Mouse (Mus musculus) CH12F3 (cell line): Measurements from ENCODE around the gene Rps6kb1.

Experiments used
- in situ Hi-C: fragments of 300-500 bp; cut with MboI; formaldehyde crosslinking; loops from 2 replicates; pipeline ENCODE4 v1.14.3; 2020; ENCODE audit warnings: low sequenced_read_pairs

The Rps6kb1 gene

GRCm38 (mm10) chr11:86581943-86582542, 37.4 kb upstream of the Rps6kb1 start:
- in situ Hi-C loops = loop anchor here (5.0 kb wide), 1 partner anchor 55 kb away; no protein-coding TSS in a partner anchor

GRCm38 (mm10) chr11:86581250-86581753, 36.7 kb upstream of the Rps6kb1 start:
- in situ Hi-C loops = loop anchor here (5.0 kb wide), 1 partner anchor 56 kb away; no protein-coding TSS in a partner anchor

GRCm38 (mm10) chr11:86580319-86581113, 35.9 kb upstream of the Rps6kb1 start:
- in situ Hi-C loops = loop anchor here (5.0 kb wide), 1 partner anchor 57 kb away; no protein-coding TSS in a partner anchor

DNA sequence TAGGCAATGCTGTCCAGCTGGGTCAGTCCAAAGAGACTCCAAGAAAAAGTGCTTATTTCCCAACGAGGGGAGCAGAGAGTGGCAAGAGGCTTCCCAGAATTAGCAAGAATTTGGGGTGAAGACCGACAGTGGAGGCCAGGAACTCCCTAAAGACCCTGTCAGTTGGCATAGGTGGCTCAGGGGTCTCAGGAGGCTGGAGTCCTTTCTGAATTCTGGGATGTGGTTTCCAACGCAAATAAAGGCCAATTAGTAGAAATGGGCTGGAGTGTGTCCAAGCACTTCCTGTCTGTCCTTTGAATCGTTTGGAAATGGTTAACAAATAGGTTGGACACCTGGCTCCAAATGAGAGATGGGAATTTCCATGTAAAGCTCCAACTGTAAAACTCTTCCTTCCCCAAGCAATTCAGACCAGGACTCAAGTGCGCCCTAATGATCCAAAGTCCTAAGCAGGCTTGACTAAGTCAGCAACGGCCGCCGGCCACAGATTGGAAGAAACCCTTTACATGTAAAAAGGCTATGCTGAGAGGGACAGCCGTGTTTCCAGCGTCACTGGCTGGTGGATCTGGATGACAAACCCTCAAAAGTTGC, 35.2 kb upstream of the Rps6kb1 start:
- in situ Hi-C loops = loop anchor here (5.0 kb wide), 1 partner anchor 57 kb away; no protein-coding TSS in a partner anchor

GRCm38 (mm10) chr11:86578809-86579730, 34.5 kb upstream of the Rps6kb1 start:
- in situ Hi-C loops = no loop called here

DNA sequence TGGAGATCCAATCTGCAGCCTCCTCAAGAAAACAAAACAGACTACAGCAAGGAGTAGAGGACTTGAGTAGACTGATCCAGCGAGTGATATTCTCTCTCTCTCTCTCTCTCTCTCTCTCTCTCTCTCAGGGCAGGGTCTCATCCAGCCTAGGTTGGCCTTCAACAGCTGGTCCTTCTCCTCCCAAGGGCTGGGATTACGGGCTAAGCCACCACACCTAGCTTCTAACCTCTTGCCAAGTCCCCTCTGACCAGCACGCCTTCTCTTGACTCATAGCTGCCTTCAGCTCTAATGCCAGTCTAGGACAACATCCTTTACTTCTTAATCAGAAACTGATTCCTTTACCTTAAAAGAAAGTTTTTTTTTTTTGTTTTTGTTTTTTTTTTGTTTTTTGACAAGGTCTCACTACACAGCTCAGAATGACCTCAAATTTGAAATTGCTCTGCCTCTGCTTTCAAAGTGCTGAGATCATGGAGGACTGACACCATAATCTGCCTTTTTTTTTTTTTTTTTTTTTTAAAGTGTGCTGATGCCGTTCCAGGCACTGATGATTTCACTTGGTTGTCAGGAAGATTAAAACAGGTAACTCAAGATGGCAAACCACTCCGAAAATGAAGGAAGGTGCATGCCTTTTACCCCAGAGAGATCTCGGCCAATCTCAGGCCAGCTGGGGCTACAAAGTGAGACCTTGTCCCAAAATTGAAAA, 33.7 kb upstream of the Rps6kb1 start:
- in situ Hi-C loops = no loop called here

DNA sequence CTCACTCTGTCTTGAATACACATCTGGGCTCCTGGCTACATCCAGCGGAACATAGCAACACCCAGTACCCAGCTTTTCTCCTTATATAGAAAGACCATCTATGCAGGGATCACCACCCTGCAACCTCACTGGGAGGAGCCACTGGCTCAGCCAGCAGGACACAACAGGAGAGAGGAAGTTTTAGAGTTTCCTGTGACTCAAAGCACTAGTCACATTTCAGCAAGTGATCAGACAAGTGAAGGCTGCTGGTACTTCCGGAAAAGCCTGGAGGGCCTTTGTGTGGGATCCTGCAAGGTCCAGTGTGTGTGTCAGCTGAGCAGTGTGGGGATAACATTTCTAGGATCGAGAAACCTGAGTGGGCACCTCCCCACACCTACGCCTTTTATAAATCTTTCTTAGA, 32.6 kb upstream of the Rps6kb1 start:
- in situ Hi-C loops = no loop called here

DNA sequence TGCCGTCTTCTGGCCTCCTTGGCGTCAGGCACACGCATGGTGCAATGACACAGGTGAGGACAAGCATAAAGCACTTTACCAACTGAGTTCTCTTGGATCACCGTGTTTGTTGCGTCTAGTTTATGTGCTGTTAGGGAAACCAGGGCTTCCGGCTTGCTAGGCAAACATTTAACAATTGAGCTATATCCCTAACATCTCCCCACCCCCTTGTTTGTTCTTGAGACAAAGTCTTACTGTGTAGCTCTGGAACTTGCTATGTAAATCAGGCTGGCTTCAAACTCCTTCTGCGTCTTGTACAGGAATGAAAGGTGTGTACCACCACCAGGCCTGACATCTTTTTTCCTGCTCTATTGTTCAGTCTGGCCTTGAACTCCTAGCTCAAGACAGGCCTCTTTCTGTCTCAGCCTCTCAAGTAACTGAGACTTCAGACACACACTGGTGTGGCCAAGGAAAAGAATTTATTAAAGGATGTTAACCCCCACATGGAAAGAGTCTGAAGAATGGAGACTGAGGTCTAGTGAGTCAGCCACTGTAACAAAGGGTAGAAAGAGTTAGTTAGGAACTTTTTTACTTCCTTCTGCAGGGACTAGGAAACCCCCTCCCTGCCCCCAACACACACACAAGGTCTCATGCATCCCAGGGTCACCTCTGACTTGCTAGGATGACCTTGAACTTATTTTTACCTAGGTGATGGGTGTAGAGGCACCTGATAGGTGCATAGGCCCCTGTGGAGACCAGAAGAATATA, 31.2 kb upstream of the Rps6kb1 start:
- in situ Hi-C loops = no loop called here

DNA sequence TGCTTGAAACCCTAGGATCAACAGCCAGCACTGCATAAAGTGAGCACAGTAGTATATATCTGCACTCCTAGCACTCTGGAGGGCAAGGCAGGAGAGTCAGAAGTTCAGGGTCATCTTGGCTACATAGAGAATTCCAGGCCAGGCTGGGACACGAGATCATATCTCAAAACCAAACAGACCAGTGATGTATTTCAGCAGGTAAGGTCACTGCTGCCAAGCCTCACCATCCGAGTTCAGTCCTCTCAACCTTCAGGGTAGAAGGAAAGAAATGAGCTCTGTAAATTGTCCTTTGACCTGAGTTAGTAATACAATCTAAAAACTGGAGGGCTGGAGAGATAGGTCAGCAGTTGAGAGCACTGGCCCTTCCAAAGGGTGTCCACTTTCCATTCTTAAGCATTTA, 29.8 kb upstream of the Rps6kb1 start:
- in situ Hi-C loops = loop anchor here (25.0 kb wide), 1 partner anchor 438 kb away; no protein-coding TSS in a partner anchor

DNA sequence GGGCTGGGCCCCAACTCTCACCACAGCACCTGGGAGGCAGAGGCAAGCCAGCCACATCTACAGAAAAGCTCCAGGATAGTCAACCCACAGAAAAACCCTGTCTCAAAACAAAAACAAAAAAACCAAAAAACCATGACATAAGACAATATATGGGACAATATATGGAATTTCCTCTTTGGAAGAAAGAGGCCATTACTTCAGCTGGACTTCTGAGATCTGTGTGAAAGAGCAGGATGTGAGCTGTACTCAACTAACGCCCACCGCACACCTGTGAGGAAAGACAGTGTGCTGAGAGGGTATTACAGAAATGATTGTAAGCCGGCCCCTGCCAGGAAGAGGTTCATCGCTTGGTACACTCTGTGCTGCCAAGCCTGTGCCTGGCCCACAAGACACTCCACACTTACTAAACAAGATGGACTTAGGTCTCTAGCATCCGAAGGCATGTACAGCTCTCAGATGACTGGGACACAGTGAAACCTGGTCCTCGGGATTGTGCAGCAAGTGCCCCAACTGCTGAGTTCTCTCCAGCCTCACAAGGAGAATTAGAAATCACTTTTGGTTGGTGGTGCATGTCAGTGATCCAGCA, 29.1 kb upstream of the Rps6kb1 start:
- in situ Hi-C loops = loop anchor here (25.0 kb wide), 1 partner anchor 439 kb away; no protein-coding TSS in a partner anchor

DNA sequence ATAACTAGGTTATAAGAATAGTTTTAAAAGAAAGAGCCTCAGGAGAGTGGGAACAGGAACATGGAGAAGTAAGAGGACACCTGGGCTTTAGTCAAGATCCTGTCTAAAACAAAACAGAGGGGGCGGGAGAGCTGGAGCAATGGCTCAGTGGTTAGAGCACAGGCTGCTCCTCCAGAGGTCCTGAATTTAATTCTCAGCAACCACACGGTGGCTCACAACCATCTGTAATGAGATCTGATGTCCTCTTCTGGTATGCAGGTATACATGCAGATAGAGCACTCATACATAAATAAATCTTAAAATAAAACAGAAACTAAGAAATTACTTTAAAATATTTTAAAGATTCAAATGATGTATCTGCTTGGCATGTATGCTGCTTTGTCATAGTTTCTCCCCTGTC, 28.0 kb upstream of the Rps6kb1 start:
- in situ Hi-C loops = loop anchor here (25.0 kb wide), 1 partner anchor 440 kb away; no protein-coding TSS in a partner anchor

DNA sequence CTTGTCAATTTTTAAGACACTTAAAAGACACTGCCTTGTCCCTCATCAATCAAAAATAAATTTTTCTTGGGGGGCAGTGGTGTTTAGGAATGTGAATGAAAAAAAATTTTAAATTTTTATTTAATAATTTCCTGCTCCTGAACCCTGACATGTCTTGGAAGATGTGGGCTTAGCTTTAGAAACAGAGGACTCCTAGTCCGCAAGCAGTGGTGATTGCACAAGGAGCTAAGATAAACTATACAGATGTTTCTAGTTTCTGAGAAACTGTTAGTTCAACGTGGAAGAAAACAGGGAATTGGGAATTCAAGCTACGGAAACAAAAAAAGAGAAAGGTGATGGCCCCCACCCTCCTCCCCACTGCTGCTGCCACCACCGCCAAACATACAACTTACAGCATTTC, 27.3 kb upstream of the Rps6kb1 start:
- in situ Hi-C loops = loop anchor here (25.0 kb wide), 1 partner anchor 440 kb away; no protein-coding TSS in a partner anchor

DNA sequence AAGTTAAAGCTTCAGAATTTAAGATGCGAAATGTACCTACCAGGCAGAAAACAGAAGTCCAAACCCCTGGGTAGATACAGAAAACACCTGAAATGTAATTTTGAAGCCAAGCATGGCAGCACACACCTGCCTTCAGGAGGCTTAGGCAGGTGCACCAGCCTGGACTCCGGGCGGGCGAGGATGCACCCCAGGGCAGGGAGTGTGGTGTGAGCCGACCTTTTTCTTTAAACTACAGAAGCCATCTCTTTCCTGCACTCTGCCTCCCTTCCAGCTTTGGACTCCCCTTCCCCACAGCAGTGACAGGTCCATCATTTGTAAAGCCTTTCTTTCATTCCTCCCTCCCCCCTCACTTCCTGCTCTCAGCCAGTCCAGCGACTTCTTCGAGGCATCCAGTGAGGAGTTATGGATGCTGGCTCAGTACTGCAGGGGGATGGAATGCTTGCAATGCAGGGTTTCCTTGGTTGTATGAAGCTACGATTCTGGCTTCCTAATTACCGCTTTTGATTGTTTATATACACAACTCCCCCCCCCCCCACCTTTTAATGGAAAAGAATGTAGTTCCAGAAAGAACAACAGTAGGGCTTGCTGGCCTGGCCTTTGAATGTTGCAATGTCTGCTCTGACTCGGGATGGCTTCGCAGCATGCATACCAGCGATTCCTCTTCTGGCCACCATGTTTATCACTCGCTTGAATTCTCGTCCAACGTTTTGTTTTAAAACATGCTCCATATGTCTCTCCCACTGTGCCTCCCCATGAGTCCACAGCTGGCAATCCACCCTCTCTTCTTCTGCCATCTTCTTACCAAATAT, 26.6 kb upstream of the Rps6kb1 start:
- in situ Hi-C loops = loop anchor here (25.0 kb wide), 1 partner anchor 441 kb away; no protein-coding TSS in a partner anchor

DNA sequence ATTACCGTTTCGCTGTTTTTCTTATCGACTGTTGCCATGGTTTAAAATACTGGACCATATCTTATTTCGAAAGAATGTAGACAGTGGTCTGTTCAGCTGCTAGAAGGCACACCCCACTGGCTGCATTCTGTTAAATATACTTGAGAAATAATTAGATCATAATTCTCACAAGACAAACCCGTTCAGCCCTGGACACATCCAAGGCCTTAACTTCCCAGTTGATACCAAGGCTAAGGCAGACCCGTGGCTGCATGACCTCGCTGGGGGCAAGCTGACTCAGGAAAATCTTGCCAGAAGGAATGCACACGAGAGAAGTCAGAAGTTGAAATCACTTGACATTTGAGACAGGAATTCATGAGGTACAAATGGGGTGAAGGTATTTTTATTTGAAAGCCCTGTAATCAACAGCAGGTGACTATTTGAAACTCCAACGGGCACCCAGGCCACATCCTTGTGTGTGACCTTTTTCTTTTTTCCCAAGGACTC, 25.7 kb upstream of the Rps6kb1 start:
- in situ Hi-C loops = loop anchor here (25.0 kb wide), 1 partner anchor 442 kb away; no protein-coding TSS in a partner anchor

DNA sequence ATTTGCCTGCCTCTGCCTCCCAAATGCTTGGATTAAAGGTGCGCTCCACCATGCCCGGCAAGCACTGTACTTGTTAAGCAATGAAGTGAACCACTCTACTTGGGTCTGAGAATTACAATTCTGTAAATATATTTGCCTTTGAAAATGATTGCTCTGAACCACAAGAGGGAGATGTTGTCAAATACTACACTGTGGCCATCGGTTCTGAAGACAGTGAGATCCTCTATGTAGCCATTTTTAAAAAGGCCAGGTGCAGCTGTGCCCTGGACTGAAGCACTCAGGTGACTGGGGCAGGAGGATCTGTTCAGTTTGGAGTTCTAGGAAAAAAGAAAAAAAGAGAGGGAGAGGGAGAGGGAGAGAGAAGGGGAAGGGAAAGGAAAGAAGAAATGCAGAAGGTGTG, 23.8 kb upstream of the Rps6kb1 start:
- in situ Hi-C loops = loop anchor here (5.0 to 25.0 kb wide), 2 partner anchors 89 to 444 kb away; no protein-coding TSS in a partner anchor

- in situ Hi-C loops = loop anchor here (25.0 kb wide), 1 partner anchor 454 kb away; no protein-coding TSS in a partner anchor
Observed at GRCm38 (mm10) chr11:86558258-86558657, 13.7 kb upstream of the Rps6kb1 start.

DNA sequence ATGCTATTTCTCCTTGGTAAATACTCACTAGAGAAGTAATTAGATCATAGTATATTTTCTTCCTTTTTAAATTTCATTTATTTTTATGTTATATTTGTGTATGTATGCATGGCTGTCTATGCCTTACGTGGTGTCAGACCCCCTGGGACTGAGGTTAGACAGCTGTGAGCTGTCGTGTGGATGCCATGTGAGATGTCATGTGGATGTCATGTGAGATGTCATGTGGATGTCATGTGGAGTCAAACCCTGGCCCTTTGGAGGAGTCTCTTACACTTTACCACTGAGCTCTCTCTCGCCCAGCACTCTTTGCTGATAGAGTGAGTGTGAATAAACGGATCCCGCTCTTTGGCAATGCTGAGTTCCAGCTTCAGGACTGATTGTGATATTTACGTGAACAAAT, 8.9 kb upstream of the Rps6kb1 start:
- in situ Hi-C loops = loop anchor here (25.0 kb wide), 1 partner anchor 459 kb away; no protein-coding TSS in a partner anchor
